Mouse (Mus musculus) spleen, postnatal 36 days (tissue): Measurements from ENCODE around the gene Rtel1.

Experiments
- DNase-seq, 2 experiments: peaks; one replicate each; pipeline ENCODE4 v3.0.0; 2022; ENCODE audit warnings: low spot score in 2 of 2, mixed read lengths in 1 of 2

Rtel1 gene

DNA sequence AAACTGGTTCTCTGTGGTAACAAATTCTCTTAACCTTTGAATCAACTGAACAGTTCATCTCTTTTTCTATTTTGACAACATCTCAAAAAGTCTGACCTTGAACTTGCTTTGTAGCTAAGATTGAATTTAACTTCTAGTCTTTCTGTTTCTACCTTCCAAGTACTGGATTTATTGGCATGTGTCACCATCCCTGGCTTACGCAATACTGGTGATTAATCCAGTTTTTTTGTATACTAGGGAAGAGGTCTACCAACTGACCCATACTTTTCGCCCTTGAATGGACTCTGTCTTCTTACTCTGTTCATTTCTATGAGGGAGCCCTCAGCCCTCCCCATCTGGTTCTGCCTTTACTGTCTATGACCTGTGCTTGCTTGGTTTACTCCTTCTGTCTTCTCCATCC, 6.6 kb downstream of the Rtel1 start:
- no peak for DNase-seq

- no peak for DNase-seq
These were observed 13.0 kb downstream of the Rtel1 start for GRCm38 (mm10) chr2:181332542-181332941.

DNA sequence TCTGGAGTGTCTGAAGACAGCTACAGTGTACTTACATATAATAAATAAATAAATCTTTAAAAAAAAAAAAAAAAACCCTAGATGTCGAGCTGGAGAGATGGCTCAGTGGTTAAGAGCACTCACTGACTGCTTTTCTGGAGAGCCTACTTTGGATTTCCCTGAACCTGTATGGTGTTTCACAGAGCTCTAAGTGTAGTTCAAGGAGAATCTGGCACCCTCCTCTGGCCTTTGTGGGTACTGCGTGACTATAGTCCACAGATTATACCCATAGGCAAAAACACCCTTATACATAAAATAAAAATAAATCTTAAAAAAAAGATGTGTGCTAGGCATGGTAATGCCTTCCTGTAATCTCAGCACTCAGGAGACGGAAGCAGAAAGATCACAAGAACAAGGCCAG, 14.5 kb downstream of the Rtel1 start:
- peak; percentile 51 to 61 for DNase-seq

GRCm38 (mm10) chr2:181340426-181340825, 20.9 kb downstream of the Rtel1 start:
- DNase-seq: no peak

- DNase-seq: no peak
These were observed 23.2 kb downstream of the Rtel1 start for GRCm38 (mm10) chr2:181342766-181343165.

DNA sequence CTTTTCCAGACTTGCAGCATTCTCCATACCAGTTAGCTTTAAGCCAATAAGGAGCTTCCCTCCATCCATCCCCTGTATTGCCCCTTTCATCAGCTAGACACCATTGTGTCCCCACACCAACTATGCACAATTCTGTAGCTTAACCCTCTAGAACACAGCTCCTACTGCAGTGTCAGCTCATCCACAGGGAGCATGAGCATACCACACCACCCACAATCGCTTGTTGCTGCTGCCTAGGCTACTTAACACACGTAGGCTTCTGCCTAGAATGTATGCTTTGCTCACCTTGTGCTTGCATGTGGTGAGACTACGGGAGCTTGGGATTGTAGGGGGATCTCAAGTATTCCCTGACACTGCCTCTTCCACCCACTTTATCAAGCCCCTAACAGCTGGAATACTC, 37.2 kb downstream of the Rtel1 start:
- DNase-seq: no peak

- DNase-seq: no peak
These were observed 44.4 kb downstream of the Rtel1 start for GRCm38 (mm10) chr2:181363946-181364345.

DNA sequence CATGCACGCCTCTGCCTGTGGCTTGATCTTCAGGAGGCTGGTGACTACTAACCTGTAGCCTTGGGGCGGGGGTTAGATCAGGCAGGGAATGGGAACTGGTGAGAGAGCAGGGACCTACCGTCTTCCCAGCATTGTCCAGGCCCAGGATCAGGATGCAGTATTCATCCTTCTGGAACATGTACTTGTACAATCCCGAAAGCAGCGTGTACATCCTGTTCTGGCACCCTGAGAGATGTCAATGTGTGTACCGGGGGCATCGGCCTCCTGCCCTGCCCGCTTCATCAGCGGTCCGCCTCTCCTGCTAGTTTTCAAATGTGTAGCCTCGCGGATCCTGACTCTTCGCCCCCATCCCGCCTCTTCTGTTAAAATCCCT, 44.9 kb downstream of the Rtel1 start:
- no peak for DNase-seq

- peak; percentile 88 to 90 for DNase-seq
These were observed 45.5 kb downstream of the Rtel1 start, which contains the start of the genes Zgpat and Arfrp1 for GRCm38 (mm10) chr2:181364860-181365596. Gene Zgpat, plus strand, starts transcription at chr2:181364928. Gene Arfrp1, minus strand, starts transcription at chr2:181365404.

GRCm38 (mm10) chr2:181365655-181366075, 46.1 kb downstream of the Rtel1 start:
- no peak for DNase-seq

DNA sequence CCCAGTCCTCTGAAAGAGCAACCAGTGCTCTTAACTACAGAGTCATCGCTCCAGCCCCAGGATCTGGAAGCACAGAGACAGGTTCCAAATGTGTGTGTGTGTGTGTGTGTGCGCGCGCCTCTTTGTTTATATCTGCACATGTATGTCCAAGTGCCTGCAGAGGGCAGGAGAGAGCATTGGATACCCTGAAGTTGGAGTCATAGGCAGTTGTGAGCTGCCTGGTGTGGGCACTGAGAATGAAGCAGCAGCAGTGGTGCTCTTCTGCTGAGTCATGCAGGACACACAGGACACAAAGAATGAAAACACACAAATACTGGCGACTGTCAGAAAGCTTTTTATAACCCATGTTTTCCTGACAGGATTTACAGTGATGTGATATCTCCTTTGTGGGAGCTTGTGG, 50.5 kb downstream of the Rtel1 start:
- DNase-seq: no peak

- peak in 1 of 2 experiments; percentile 43 for DNase-seq
These were observed 56.2 kb downstream of the Rtel1 start for GRCm38 (mm10) chr2:181375787-181376186.

DNA sequence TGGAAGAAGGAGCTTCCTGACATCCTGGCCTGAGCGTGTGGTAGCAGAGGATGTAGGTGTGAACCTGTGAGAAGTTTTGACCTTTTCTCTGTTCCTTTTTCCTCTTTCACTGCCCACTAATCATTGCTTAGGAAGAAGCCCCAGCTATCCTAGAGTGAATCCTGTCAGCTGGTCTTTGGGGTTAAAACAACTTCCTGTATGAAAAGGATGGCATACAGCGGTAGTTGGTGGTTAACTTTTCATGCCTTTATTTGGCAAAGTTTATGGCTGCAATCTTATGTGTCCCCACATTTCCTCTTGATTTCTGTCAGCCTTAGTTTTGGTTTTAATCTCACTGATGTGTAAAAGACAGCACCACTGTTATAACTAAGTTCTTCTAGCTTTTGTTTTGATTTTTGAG, 57.7 kb downstream of the Rtel1 start:
- DNase-seq: peak in 1 of 2 experiments; percentile 24

GRCm38 (mm10) chr2:181378701-181379100, 59.2 kb downstream of the Rtel1 start:
- no peak for DNase-seq

- DNase-seq: no peak
These were observed 60.2 kb downstream of the Rtel1 start, which contains the start of gene Lime1 for GRCm38 (mm10) chr2:181379778-181380177. Gene Lime1, plus strand, starts transcription at chr2:181380078.

GRCm38 (mm10) chr2:181380251-181380650, 60.7 kb downstream of the Rtel1 start:
- no peak for DNase-seq

DNA sequence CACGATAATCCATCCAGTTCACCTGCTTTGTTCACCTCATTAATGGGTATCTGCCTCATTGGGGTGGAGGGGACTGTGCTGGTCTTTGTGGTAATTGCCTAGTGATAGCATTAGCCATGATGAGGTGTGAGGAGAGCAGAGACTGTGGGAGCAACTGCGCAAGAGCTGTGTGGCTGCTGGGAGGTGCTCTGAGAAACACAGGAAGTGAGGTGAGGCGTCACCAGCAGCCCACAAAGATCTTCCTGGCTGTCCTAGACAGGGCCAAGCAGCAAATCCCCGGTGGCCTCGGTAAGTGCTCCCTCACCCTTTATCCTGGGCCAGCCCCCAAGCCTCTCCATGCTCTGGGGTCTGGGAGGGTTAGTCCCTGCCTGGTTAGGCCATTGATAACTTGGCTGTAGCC, 61.6 kb downstream of the Rtel1 start:
- DNase-seq: peak; percentile 22 to 35

DNA sequence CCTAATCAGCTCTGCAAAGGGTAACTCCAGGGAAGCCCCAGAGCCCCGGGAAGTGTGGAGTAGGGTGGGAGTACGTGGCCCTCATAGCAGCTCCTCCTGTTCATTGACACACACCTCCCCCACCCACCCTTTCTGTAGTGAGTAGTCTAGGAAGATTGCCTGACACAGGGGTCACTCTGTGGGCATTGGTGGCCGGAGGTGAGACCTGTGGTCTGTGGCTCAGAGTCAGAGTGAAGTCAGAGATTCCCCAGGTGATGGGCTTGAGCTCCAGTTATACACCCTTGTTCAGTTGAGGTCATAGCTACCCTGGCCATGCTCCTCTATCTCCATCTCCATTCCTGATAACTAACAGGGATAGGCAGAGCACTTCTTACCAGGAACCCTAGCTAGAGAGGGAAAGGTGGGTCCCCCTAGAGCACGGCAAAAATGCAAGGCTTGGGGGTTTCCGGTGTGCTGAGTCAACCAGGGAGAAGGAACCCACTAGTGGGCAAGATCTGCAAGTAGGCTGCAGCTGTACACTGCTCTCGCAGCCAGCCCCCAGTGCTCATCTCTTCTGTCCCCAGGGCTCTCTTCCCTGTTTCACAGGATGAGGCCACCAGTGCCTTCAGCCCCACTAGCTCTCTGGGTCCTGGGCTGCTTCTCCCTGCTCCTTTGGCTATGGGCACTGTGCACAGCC, 62.2 kb downstream of the Rtel1 start:
- DNase-seq: no peak

GRCm38 (mm10) chr2:181384463-181384862, 64.9 kb downstream of the Rtel1 start:
- no peak for DNase-seq

- DNase-seq: no peak
These were observed 65.4 kb downstream of the Rtel1 start for GRCm38 (mm10) chr2:181384919-181385391.

- DNase-seq: no peak
These were observed 66.3 kb downstream of the Rtel1 start for GRCm38 (mm10) chr2:181385885-181386284.

DNA sequence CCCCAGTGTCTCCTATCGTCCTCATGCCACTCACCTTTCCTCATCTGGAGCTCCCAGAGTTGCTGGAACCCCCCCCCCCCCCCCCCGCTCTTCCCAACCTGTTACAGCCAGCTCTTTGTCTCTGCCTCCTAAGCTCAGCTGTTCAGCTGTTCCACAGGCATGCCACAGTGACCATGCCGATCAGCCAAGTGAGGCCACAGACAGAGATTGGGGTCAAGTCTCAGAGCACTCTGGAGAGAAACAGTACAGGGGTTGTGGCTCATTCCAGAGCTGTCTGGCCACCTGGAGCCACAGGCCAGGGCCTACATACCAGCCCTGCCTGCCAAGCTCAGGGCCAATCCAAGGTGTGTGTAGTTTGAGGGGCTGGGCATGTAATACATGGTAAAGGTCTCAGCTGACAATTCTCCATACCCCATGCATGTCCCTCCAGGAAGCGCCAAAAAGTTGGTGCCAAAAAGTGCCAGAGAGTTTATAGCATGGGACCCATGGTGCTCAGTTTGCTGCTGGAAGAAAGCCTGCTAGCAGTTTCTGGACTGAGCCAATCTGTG, 67.2 kb downstream of the Rtel1 start:
- DNase-seq: no peak
